Mouse (Mus musculus) c-Kit-positive CD71-negative TER-119-negative erythroid progenitor cells, embryonic 14.5 days (primary cell): ENCODE measurements around the gene B2m.

ENCODE experiments used
- DNase-seq: peaks from one replicate; pipeline ENCODE4 v3.0.0-alpha.2; 2013; ENCODE audit warnings: low read depth

B2m gene

GRCm38 (mm10) chr2:122149716-122150115 lies 2.2 kb downstream of the B2m start:
- no peak for DNase-seq

- DNase-seq, result no peak
Observed at GRCm38 (mm10) chr2:122151221-122151620, 3.7 kb downstream of the B2m start.

DNA sequence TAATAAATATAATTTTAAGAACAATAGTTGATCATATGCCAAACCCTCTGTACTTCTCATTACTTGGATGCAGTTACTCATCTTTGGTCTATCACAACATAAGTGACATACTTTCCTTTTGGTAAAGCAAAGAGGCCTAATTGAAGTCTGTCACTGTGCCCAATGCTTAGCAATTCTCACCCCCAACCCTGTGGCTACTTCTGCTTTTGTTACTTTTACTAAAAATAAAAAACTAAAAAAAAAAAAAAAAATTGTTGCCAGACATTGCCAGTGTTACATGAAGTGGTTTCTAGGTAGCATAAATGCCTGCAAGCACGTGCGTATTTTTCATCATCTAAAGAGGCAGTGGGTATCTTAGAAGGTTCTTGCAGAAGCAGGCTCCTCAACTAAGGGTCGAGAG lies 5.4 kb downstream of the B2m start:
- no peak for DNase-seq

- DNase-seq, result no peak
Observed at GRCm38 (mm10) chr2:122153681-122154365, 6.3 kb downstream of the B2m start.

DNA sequence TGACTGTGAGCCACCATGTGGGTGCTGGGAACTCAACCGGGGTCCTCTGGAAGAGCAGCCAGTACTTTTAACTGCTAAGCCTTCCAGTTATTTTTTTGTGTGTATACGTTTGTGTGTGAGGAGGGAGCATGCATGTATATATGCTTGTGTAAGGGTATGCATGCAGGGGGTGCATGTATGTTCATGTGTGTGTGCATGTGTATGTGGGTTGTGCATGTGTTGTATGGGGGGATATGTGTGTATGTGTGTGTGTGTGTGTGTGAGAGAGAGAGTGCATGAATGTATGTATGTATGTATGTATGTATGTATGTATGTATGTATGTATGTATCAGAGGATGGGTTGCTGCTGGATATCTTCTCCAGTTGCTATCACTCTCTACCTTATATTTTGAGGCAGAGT lies 7.0 kb downstream of the B2m start:
- no peak for DNase-seq

GRCm38 (mm10) chr2:122155292-122155691 lies 7.8 kb downstream of the B2m start:
- no peak for DNase-seq

DNA sequence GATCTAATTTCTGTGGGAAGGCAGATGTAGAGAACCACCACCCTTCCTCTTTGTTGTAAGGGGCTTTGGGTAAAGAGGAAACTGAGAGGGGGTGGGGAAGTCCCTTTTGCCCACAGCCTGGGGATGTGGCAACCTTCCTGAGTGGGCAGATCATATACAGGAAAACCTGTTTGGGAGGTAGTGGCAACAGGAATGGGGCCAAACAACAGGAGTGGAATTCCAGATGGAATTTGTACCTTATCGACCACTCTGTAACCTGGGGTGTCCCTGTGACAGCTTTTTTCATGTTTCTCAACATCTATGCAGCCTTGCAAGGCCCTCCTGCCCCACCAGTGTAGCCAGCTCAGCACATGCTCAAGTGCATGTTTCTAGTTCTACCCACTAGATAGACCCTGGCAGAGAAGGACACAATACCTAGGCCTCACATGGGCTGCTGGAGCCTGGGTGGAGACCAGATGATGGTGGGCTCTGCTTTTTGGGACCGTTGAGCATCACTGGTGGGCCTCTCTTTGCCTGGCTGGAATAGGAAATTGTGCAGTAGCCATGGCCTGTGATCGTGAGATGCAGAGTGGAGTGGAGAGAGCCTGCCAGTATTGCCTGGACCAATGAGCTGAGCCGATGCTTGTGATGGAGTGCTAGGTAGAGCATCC lies 8.7 kb downstream of the B2m start:
- no peak for DNase-seq

GRCm38 (mm10) chr2:122157561-122157960 lies 10.1 kb downstream of the B2m start:
- no peak for DNase-seq

DNA sequence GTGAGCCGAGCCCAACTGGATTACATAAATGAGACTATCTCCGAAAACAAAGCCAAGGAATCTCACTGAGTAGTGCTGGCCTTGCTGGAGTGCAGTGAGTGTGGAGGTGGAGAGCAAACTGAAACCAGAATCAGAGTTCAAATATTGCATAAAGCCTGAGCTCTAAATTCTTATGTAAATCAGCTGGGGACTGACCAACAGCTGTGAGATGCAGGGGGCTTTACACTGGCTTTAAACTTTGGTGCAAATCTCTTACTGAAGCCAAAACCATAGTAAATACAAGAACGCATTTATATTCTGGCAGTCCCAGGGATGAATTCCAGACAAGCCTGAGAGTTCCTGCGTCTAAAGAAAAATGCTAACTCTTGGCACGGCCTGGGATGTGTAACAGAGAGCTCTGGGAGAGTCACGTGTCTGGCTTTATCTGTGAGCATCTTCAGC lies 10.9 kb downstream of the B2m start:
- no peak for DNase-seq

- no peak for DNase-seq
Observed at GRCm38 (mm10) chr2:122159667-122160066, 12.2 kb downstream of the B2m start.

- peak; percentile 70 for DNase-seq
Observed at GRCm38 (mm10) chr2:122160680-122161079, 13.2 kb downstream of the B2m start, which contains the start of gene Trim69. Gene Trim69 (plus strand): TSS chr2:122160700.

DNA sequence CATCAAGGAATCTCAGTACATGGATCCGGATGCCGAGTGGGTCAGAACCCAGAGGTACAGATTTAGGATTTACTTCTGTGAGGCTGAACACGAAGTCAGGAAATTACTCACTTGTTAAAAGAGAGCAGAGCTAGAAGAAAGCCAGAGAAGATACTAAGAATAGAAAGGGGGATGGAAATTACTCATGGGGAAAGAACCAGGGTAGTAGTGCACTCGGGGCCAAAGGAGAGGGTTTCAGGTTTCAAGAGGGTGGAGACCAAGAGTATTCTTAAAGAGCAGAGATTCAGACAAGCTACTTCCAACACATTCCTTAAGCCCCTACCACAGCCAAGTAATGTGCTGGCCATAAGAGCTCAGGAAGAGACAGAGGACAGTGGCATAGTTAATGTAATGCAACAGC lies 14.1 kb downstream of the B2m start:
- DNase-seq, result no peak

DNA sequence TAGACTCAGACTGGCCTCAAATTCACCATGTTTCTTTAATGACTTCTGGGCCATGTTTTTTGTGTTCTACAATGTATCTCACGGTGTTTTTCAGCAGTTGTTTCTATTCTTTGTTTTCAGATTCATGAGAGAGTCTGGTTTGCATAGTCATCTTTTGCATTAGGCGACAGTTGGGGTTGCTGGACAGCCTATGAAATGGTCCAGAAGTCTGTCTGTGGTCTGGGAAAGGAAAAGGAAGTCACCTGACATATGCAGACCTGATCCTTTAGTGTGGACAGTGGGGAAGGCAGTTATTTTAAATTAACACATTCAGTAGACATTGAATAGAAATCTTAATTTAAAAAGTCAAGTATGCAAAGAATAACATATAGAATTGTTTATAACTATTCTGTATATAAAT lies 15.0 kb downstream of the B2m start:
- no peak for DNase-seq

GRCm38 (mm10) chr2:122163430-122164195 lies 16.1 kb downstream of the B2m start:
- DNase-seq, result no peak

DNA sequence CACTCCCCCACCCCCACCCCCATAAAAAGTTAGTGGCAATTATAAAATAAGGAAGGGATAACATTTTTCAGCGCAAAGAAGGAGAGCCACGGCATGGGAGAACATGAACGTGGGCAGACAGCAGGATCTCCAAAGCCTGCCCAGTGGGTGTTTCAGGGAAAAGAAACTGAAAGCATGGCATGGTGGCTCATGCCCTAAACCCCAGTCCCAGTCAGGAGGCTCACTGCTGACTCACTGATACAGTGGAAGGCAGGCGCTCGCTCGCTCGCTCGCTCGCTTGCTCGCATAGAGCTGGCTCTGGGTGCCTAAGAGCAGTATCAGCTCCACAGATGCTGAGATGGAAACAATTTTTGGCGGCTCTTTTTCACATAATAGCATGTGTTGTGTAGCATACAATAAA lies 16.8 kb downstream of the B2m start:
- DNase-seq, result no peak

- DNase-seq, result no peak
Observed at GRCm38 (mm10) chr2:122171292-122171691, 23.8 kb downstream of the B2m start.

- DNase-seq, result no peak
Observed at GRCm38 (mm10) chr2:122172188-122172587, 24.7 kb downstream of the B2m start.

DNA sequence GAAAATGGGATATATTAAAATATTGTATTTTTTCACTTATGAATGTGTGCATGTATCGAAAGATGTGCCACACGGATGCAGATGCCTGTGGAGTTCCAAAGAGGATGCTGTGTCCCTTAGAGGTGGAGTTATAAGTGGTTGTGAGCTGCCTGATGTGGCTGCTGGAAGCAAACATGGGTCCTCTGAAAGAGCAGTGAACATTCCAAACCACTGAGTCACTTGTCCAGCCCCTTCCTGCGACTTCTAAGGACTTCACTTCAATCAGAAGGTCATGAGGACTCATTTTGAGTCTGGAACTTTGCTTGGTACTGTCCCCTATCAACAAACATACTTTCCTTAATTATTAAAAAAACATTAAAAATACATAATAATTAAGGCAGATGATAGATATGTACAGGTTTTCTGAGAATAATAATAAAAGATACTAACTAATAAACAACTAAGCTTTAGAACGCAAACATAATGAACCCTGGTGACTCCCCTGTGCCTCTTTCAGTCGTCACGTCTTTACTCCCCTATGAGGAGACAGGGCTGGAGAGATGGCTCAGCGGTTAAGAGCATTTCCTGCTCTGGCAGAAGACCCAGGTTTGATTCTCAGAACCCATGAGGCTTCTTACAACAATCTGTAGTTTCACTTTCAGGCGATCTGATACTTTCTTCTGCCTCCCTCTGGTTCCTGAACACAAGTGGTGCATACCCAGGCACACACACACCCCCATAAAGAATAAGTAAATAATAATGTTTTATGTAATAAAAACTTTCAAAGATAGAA lies 32.8 kb downstream of the B2m start:
- no peak for DNase-seq

DNA sequence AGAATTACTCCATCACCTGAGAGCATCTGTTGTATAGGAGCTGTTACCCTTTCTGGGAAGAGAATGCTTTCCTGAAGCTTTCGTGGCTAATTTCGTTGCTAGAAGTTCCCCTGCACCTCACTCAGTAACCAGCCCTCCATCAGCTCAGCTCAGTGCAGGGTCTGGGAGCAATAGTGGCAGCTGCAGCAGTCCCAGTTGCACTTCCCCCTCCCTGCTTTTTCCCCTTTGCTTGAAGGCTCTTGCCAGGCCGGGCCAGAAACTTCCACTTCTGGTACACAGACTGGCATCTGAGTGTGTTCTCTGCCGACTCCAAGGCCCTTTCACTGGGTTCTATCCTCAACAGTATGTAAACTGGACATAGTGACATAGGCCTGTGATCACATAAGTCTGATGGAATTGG lies 37.6 kb downstream of the B2m start:
- no peak for DNase-seq

GRCm38 (mm10) chr2:122186106-122186505 lies 38.6 kb downstream of the B2m start, which contains the start of the genes Patl2 and Terb2:
Gene Patl2 (minus strand): TSS chr2:122186189.
Gene Terb2 (plus strand): TSS chr2:122186272.
- DNase-seq, result no peak

DNA sequence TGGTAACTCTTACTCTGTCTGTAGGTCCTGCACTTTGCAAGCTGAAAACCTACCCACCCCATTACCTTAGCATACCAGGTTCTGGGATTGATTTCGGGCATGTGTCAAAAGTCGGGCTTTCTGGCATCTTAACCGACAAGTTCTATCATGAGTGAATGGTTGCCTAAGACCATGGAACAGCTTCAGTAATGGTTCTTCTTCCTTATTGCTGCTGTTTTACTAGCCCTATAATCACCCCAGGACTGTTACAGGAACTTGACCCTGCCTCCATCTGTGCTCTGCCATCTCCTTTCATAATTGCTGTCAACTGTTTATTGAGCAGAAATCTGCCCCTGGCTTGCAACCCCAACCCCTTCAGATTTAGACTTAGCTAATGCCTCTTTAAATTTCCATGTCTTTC lies 39.3 kb downstream of the B2m start:
- no peak for DNase-seq

GRCm38 (mm10) chr2:122191849-122192248 lies 44.4 kb downstream of the B2m start:
- no peak for DNase-seq
